Mouse (Mus musculus) embryonic facial prominence, embryonic 11.5 days (tissue): ENCODE results near the gene Dazl. TPM values are rescaled to one million over a fixed set of nuclear protein-coding genes. Genes with fewer than 3 reads are reported as not detected.

Experiments used
- ATAC-seq: fragments of 200-750 bp; cut with Nextera tagmentation; replicated peaks from 2 replicates; pipeline ENCODE4 v1.8.0; 2017; ENCODE audit warnings: low read depth; ENCODE audit not compliant: insufficient number of reproducible peaks, low FRiP score, low TSS enrichment
- DNase-seq: peaks from one replicate; pipeline ENCODE4 v3.0.0-alpha.2; 2015; ENCODE audit warnings: low spot score
- H3K27ac ChIP-seq: fragments of 300-500 bp; sonication (generic); replicated peaks from 2 replicates; pipeline ENCODE4 v1.5.1; 2014; ENCODE audit warnings: mild to moderate bottlenecking, low read depth, low read length, control low read depth
- H3K27me3 ChIP-seq: fragments of 300-500 bp; sonication (generic); 2 replicates; pipeline ENCODE4 v1.6.1; 2014; ENCODE audit warnings: mild to moderate bottlenecking, low read length, moderate library complexity, mixed read lengths; ENCODE audit not compliant: control insufficient read depth, insufficient read depth
- H3K36me3 ChIP-seq: fragments of 300-500 bp; sonication (generic); replicated peaks from 2 replicates; pipeline ENCODE4 v1.6.1; 2014; ENCODE audit warnings: low read depth, mild to moderate bottlenecking, low read length, moderate library complexity, mixed read lengths; ENCODE audit not compliant: control insufficient read depth, insufficient read depth
- H3K4me1 ChIP-seq: fragments of 300-500 bp; sonication (generic); 2 replicates; pipeline ENCODE4 v1.6.1; 2014; ENCODE audit warnings: low read length, mixed read lengths; ENCODE audit not compliant: control insufficient read depth, insufficient read depth
- H3K4me2 ChIP-seq: fragments of 300-500 bp; sonication (generic); 2 replicates; pipeline ENCODE4 v1.6.1; 2014; ENCODE audit warnings: low read depth, mild to moderate bottlenecking, control low read depth, low read length, moderate library complexity
- H3K4me3 ChIP-seq: fragments of 300-500 bp; sonication (generic); 2 replicates; pipeline ENCODE4 v1.5.1; 2014; ENCODE audit warnings: low read depth, low read length, control low read depth
- H3K9ac ChIP-seq: fragments of 300-500 bp; sonication (generic); replicated peaks from 2 replicates; pipeline ENCODE4 v1.6.1; 2014; ENCODE audit warnings: mild to moderate bottlenecking, control low read depth, low read length
- H3K9me3 ChIP-seq: fragments of 300-500 bp; sonication (generic); replicated peaks from 2 replicates; pipeline ENCODE4 v1.6.1; 2016; ENCODE audit warnings: mild to moderate bottlenecking, low read length, inconsistent platforms, mixed read lengths; ENCODE audit not compliant: control insufficient read depth
- WGBS: fragments of 180-500 bp; shearing (Covaris S2); extraction: QIAGEN DNeasy Blood & Tissue Kit; methylation state at CpG from one replicate; pipeline ENCODE4 v1.1.7; 2014; 5-methylcytosine and 5-hydroxymethylcytosine counted together
- polyA plus RNA-seq: library from polyadenylated mRNA; unstranded; fragments of >200 nt; fragmentation: Nextera tagmentation; extraction: Ambion mirVana; gene quantifications from 2 replicates; pipeline ENCODE4 v1.2.1, GENCODE M21; 2014

Gene Dazl
- polyA plus RNA-seq, 1 experiment from 2014 or later: not detected

GRCm38 (mm10) chr17:50324658-50325057, 31.2 kb upstream of the Dazl start:
- no peaks in the 10 kb centered on the region for H3K4me1 ChIP-seq
- no peak overlapping the region for H3K27ac ChIP-seq
- WGBS: 65% methylated on average over 4 of the region's 4 CpGs
- H3K27me3 ChIP-seq: no peaks in the 10 kb centered on the region
- H3K9ac ChIP-seq: no peak overlapping the region
- ATAC-seq (no peak), DNase-seq (no peak)
- no peaks in the 10 kb centered on the region for H3K9me3 ChIP-seq
- no peak overlapping the region for H3K4me3 ChIP-seq
- H3K4me2 ChIP-seq: no peak overlapping the region
- no peaks in the 10 kb centered on the region for H3K36me3 ChIP-seq

- Histone ChIP-seq H3K4me2 (no peak overlapping the region), H3K4me1 (no peaks in the 10 kb centered on the region), H3K27ac (no peak overlapping the region), H3K4me3 (no peak overlapping the region), H3K9me3 (no peaks in the 10 kb centered on the region), H3K27me3 (no peaks in the 10 kb centered on the region), H3K36me3 (no peaks in the 10 kb centered on the region), H3K9ac (no peak overlapping the region)
- DNase-seq (no peak), ATAC-seq (no peak)
Measured at GRCm38 (mm10) chr17:50318810-50319209, 25.4 kb upstream of the Dazl start.

GRCm38 (mm10) chr17:50316216-50317150, 23.0 kb upstream of the Dazl start:
- H3K4me3 ChIP-seq: no peak overlapping the region
- no peak overlapping the region for H3K4me2 ChIP-seq
- no peaks in the 10 kb centered on the region for H3K4me1 ChIP-seq
- no peaks in the 10 kb centered on the region for H3K27me3 ChIP-seq
- H3K9me3 ChIP-seq: no peaks in the 10 kb centered on the region
- no peak overlapping the region for H3K9ac ChIP-seq
- WGBS: 62% methylated on average over 11 of the region's 11 CpGs
- no peaks in the 10 kb centered on the region for H3K36me3 ChIP-seq
- no peak overlapping the region for H3K27ac ChIP-seq
- DNase-seq (no peak), ATAC-seq (no peak)

- Histone ChIP-seq H3K4me2 (no peak overlapping the region), H3K4me1 (no peaks in the 10 kb centered on the region), H3K36me3 (no peaks in the 10 kb centered on the region), H3K27ac (no peak overlapping the region), H3K27me3 (no peaks in the 10 kb centered on the region), H3K4me3 (no peak overlapping the region), H3K9me3 (no peaks in the 10 kb centered on the region), H3K9ac (no peak overlapping the region)
- WGBS: 75% methylated on average over 10 of the region's 10 CpGs
- ATAC-seq (no peak), DNase-seq (no peak)
Measured at GRCm38 (mm10) chr17:50310148-50310802, 16.8 kb upstream of the Dazl start.

- no peak overlapping the region for H3K4me3 ChIP-seq
- H3K36me3 ChIP-seq: no peaks in the 10 kb centered on the region
- no peak overlapping the region for H3K9ac ChIP-seq
- 83% methylated on average over 5 of the region's 5 CpGs for WGBS
- no peak for ATAC-seq
- no peak overlapping the region for H3K27ac ChIP-seq
- H3K9me3 ChIP-seq: no peaks in the 10 kb centered on the region
- H3K4me1 ChIP-seq: no peaks in the 10 kb centered on the region
- H3K4me2 ChIP-seq: no peak overlapping the region
- no peak for DNase-seq
- no peaks in the 10 kb centered on the region for H3K27me3 ChIP-seq
Measured at GRCm38 (mm10) chr17:50309512-50310072, 16.2 kb upstream of the Dazl start.

- H3K4me1 ChIP-seq: no peaks in the 10 kb centered on the region
- no peak overlapping the region for H3K4me3 ChIP-seq
- DNase-seq (no peak), ATAC-seq (no peak)
- H3K9ac ChIP-seq: no peak overlapping the region
- no peak overlapping the region for H3K27ac ChIP-seq
- H3K27me3 ChIP-seq: no peaks in the 10 kb centered on the region
- 61% methylated on average over 5 of the region's 5 CpGs for WGBS
- no peaks in the 10 kb centered on the region for H3K36me3 ChIP-seq
- no peak overlapping the region for H3K4me2 ChIP-seq
- H3K9me3 ChIP-seq: no peaks in the 10 kb centered on the region
Measured at GRCm38 (mm10) chr17:50308880-50309279, 15.4 kb upstream of the Dazl start.

- ATAC-seq (no peak), DNase-seq (no peak)
- H3K4me1 ChIP-seq: no peaks in the 10 kb centered on the region
- no peaks in the 10 kb centered on the region for H3K27me3 ChIP-seq
- H3K9ac ChIP-seq: no peak overlapping the region
- H3K27ac ChIP-seq: no peak overlapping the region
- no peak overlapping the region for H3K4me3 ChIP-seq
- H3K36me3 ChIP-seq: no peaks in the 10 kb centered on the region
- no peak overlapping the region for H3K4me2 ChIP-seq
- no peaks in the 10 kb centered on the region for H3K9me3 ChIP-seq
- WGBS: 92% methylated on average over 10 of the region's 10 CpGs
Measured at GRCm38 (mm10) chr17:50308059-50308647, 14.7 kb upstream of the Dazl start.
